Mouse (Mus musculus) gastrocnemius, postnatal 36 days (tissue): ENCODE results near the gene Myrf. TPM values are rescaled to one million over a fixed set of nuclear protein-coding genes. Genes with fewer than 3 reads are reported as not detected.
A peak's percentile ranks its signal among the peaks of the same experiment; 100 is the strongest.

ENCODE experiments used
- DNase-seq, 2 experiments: peaks; one replicate each; pipeline ENCODE4 v3.0.0; 2022
- intact Hi-C: fragments of 180-260 bp; cut with DNase I; formaldehyde crosslinking; loops from one replicate; pipeline ENCODE4 v1.15.1; 2025
- total RNA-seq, 2 experiments: library from RNA; stranded (reverse); gene quantifications; 2 replicates each; pipeline ENCODE4 v1.2.3; 2021

Gene Myrf
- total RNA-seq, 2 experiments from 2014 or later: 0.08 TPM; not detected in 1

DNA sequence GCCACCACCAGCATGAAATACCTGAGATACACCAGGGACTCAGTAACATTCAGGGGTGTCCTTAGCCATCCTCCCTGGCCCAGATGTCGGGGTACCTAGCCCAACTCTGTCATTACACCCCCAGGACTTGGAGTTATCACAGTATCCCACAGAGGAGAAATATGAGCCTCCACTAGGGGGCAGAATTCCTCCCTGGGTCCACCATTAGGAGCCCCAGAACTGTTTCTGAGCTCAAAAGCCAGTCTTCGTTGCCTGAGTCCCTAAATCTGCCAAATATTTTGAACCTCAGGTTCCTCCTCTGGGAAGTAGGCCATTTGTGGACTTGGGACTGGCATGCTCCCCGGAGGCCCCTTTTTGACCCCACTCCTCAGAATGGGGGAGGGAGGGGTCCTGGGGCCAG is 21.4 kb downstream of the Myrf start:
- peak in 1 of 2 experiments; percentile 21 for DNase-seq
- intact Hi-C loops: no loop called here

DNA sequence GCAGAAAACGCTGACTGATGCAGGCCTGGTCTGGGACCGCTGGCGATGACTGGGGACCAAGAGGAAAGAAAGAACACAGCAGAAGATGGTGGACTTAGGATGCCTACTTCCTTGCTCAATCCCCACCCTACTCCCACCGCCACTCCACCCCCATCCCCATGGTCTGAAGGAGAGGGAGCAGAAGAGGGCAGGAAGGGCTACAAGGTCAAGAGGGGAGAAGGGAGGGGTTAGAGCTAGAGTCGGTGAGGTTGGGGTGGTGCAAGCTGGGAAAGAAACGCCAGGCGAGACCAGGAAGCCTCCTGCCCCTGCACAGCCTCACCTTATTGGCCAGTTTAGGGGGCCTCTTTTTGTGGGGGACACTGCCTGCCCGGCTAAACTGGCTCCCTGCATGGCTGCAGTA is 24.4 kb downstream of the Myrf start:
- intact Hi-C loops: no loop called here
- no peak for DNase-seq

GRCm38 (mm10) chr19:10213796-10214471 is 26.6 kb downstream of the Myrf start:
- DNase-seq: no peak
- intact Hi-C loops: no loop called here

DNA sequence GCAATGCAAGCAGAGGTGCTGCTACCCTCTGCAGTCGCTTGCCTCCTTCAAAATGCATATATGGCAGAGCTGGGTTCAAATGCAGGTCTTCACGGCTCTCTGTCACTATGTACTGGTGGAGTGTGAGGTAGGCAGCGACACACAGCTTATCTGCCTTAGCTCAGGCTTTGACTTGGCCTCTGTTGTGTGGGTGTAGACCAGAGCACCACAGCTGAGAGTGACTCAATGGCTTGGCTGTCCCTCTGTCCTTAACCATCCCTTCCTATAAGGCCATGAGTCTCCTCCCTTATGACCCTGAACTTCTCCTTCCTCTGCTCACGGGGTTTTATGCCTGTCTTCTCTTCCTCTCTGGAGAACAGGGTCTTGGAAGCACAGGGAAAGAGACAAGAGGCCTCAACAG is 29.7 kb downstream of the Myrf start:
- intact Hi-C loops: no loop called here
- DNase-seq: no peak

DNA sequence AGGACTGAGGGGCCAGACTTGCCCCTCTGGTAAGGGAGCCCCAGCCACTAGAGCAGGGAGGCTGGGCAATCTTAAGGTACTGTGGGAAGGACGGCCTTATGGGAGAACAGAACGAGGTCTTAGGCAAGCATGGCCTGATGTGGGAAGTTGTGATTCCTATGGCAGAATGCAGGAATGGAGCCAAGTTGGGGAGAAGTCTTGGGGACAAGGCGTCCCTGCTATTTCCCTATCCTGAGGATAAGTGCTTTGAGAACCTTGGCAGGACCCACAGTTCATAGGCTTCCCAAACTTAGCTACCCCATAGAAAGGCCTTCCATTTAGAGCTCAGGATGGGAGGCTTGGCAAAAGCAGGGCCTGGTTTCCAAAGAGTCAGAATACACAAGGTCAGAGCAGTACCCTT is 31.7 kb downstream of the Myrf start:
- intact Hi-C loops: no loop called here
- DNase-seq: no peak

- intact Hi-C loops: no loop called here
- DNase-seq: no peak
These were observed 35.5 kb downstream of the Myrf start for GRCm38 (mm10) chr19:10205051-10205450.

GRCm38 (mm10) chr19:10204616-10205001 is 35.9 kb downstream of the Myrf start:
- intact Hi-C loops: no loop called here
- DNase-seq: no peak

- DNase-seq: peak; percentile 83 to 90
- intact Hi-C loops: no loop called here
These were observed 36.5 kb downstream of the Myrf start, which contains the start of the genes Tmem258 and Fen1 for GRCm38 (mm10) chr19:10203848-10204615. TSS of gene Tmem258 (plus strand) at chr19:10204014. TSS of gene Fen1 (minus strand) at chr19:10204169.

DNA sequence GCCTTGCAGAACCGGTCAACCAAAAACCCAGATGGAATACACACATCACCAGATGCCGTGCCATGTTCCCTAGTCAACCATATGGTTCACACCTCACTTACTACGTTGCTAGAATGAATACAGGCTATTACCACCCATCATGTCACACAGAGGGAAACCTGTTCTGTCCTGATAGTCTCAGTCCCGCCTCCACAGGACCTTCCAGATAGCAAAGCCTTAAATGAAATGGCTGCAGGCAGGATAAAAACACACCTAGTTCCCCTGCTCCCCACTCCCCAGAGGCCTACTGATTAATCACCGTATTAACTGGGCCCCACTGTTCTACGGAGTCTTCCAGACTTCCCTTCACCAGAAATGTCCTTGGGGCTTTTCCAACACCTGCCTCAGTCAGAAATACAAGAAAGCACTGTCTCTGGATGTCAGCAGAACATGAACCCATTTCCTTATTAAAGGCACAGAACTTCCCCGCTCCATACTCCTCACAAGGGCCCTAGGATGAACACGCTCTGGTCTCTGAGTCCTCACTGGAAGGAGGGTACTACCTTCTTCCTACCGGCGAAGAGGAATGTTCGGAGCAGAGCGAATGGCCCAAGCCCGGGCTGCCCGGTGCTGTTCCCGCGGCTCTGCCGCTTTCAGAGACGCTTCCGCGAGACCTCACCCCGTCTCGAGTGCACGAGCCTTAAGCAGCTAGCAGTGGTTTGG is 37.3 kb downstream of the Myrf start:
- intact Hi-C loops: no loop called here
- no peak for DNase-seq

GRCm38 (mm10) chr19:10198723-10199122 is 41.8 kb downstream of the Myrf start:
- intact Hi-C loops: loop anchor here (2.0 to 5.0 kb wide), 3 partner anchors 161 to 281 kb away; partner anchors contain the start of genes Best1 and Rab3il1

DNA sequence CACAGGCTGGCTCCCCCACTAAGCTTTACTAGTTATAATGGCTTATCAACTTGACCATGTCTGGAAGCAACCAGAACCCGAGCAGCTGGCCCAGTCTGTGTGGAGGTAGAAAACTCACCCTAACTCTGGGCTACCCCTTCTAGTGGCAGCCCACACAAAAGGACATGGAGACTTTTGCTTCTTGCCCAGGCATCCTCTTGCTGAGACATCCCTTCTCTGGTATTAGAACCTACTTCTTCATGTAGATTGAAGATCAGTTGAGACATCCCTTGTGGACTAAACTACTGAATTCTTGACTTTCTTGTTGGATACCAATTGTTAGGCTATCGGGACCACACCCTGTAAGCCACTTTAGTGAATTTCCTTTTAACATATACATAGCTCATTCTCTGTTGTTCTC is 42.3 kb downstream of the Myrf start:
- intact Hi-C loops: loop anchor here (2.0 to 5.0 kb wide), 3 partner anchors 161 to 281 kb away; partner anchors contain the start of genes Best1 and Rab3il1
- DNase-seq: no peak

More at GRCm38 (mm10) chr19:10198723-10199122, 41.8 kb downstream of the Myrf start:
- DNase-seq: peak; percentile 52 to 76

DNA sequence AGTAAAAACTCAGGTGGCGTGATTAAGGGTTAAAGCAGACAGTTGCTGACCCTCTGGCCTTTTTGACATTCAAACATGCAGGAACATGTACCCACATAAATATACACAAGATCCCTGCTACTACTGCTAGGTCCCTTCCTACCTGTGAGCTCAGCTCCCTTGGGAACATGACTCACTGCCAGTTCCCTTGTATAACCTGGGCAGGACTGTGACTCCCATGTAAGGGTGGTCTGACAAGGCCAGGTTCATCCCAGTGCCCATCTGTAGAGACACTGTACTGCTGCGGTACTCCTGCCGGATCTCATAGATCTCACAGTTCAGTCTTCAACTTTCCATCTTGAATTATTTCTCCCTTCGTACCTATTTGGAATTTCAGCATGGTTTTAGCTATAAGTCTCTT is 43.4 kb downstream of the Myrf start:
- no peak for DNase-seq
- intact Hi-C loops: loop anchor here (5.0 kb wide), 2 partner anchors 160 to 280 kb away; no protein-coding TSS in a partner anchor

- intact Hi-C loops: loop anchor here (5.0 kb wide), 2 partner anchors 158 to 278 kb away; no protein-coding TSS in a partner anchor
- no peak for DNase-seq
These were observed 45.3 kb downstream of the Myrf start for GRCm38 (mm10) chr19:10195252-10195651.

GRCm38 (mm10) chr19:10194337-10194736 is 46.2 kb downstream of the Myrf start:
- intact Hi-C loops: no loop called here
- no peak for DNase-seq

GRCm38 (mm10) chr19:10191326-10191725 is 49.2 kb downstream of the Myrf start:
- intact Hi-C loops: no loop called here
- no peak for DNase-seq

- intact Hi-C loops: no loop called here
- peak; percentile 58 to 72 for DNase-seq
These were observed 49.8 kb downstream of the Myrf start for GRCm38 (mm10) chr19:10190796-10191195.

DNA sequence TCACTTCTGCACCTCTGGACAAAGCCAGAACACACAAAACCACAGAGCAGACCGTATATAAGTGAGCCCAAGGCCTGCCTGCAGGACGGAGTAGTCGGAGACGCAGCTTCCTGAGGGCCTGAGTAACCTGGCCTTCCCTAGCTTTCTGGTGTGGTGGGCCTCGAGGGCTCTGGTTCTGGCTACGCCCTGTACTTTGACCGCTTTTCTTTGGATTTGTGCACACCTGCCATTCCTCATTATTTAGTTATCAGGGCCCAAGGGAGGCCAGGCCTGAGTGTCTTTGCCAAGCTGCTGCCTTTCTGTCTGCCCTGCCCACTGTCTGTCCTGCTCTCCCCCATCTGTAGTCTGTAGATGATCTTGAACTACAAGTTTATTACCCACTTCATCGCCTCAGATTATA is 50.6 kb downstream of the Myrf start:
- intact Hi-C loops: no loop called here
- no peak for DNase-seq

- DNase-seq: no peak
- intact Hi-C loops: no loop called here
These were observed 51.5 kb downstream of the Myrf start for GRCm38 (mm10) chr19:10189022-10189421.

DNA sequence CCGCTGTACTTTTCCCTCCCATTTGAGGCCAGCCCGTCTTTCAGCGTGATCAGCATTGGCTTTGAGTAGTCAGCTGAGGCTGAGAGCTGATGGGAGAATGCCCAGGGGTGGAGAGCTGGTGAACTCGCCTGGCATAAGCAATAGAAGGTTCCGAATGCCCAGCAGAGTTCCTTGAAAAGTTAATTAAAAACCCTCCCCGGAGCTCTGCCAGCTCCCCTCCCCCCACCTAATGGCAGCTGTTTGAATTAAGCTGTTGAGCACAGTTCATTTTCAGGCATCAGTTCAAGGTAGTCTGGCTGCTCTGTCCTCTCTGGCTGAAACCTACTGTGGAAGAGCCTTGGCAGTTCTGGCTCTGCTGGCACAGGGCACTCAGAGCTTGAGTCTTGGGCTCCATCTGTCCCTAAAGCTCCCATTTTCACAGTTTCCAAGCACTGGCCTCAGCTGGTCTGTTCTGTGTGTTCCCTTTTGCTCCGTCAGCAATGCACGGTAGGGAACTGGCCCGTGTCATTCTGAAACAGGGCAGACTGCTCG is 52.2 kb downstream of the Myrf start:
- intact Hi-C loops: no loop called here

GRCm38 (mm10) chr19:10186569-10186968 is 54.0 kb downstream of the Myrf start:
- intact Hi-C loops: no loop called here
- DNase-seq: no peak

More for the DNA sequence above, 52.2 kb downstream of the Myrf start:
- DNase-seq: peak; percentile 31 to 42

- no peak for DNase-seq
- intact Hi-C loops: no loop called here
These were observed 54.7 kb downstream of the Myrf start for GRCm38 (mm10) chr19:10185876-10186275.
